8 mouse cellular contexts compared by ENCODE assay signal in genomic region chr1:135283826-135284291, GRCm38 (mm10). TPM values are rescaled to one million over a fixed set of nuclear protein-coding genes. Genes with fewer than 3 reads are reported as not detected.
A peak's percentile ranks its signal among the peaks of the same experiment; 100 is the strongest.
DNase-seq lines count a peak whose midpoint lies in the region; ATAC-seq and TF ChIP-seq lines count a peak whose summit lies in the region.

TSS of gene Rnpep (minus strand) at chr1:135284084.

- peak within 1 kb of the TSS; percentile 95 for H3K27ac ChIP-seq in embryonic facial prominence, embryonic 10.5 days (replicated peaks)
- H3K27ac ChIP-seq in intestine, postnatal 0 days (ENCODE audit: low read depth, low read length), result peak within 1 kb of the TSS; percentile 99
- peak within 1 kb of the TSS; percentile 94 for H3K27ac ChIP-seq in midbrain, embryonic 10.5 days (replicated peaks)

- 0 out of 2 replicates have a peak, but pooled peaks have one; percentile 24 for TF ChIP-seq CTCF in intestine, postnatal 0 days (IDR thresholded peaks at IDR 0.05; ENCODE audit: low read depth)

- H3K9me3 ChIP-seq in embryonic facial prominence, embryonic 10.5 days, result no peaks in the 10 kb centered on the region
- H3K9me3 ChIP-seq in intestine, postnatal 0 days (ENCODE audit: control insufficient read depth), result no peaks in the 10 kb centered on the region
- H3K9me3 ChIP-seq in midbrain, embryonic 10.5 days (replicated peaks), result no peaks in the 10 kb centered on the region

- peaks cover 25% of the 10 kb centered on the region for H3K36me3 ChIP-seq in embryonic facial prominence, embryonic 10.5 days (replicated peaks)
- peaks cover 7% of the 10 kb centered on the region; the same call in 1 of the 2 replicates for H3K36me3 ChIP-seq in intestine, postnatal 0 days (ENCODE audit: control insufficient read depth, insufficient read depth)
- peaks cover 15% of the 10 kb centered on the region; the same call in 1 of the 2 replicates for H3K36me3 ChIP-seq in midbrain, embryonic 10.5 days

- H3K27me3 ChIP-seq in embryonic facial prominence, embryonic 10.5 days (replicated peaks; ENCODE audit: low read depth, poor library complexity, severe bottlenecking), result no peaks in the 10 kb centered on the region
- no peaks in the 10 kb centered on the region for H3K27me3 ChIP-seq in intestine, postnatal 0 days (replicated peaks; ENCODE audit: control insufficient read depth, insufficient read depth, low read length)
- H3K27me3 ChIP-seq in midbrain, embryonic 10.5 days (ENCODE audit: low read depth, poor library complexity, severe bottlenecking), result no peaks in the 10 kb centered on the region

- peak within 1 kb of the TSS; percentile 85 for H3K4me3 ChIP-seq in embryonic facial prominence, embryonic 10.5 days
- H3K4me3 ChIP-seq in intestine, postnatal 0 days (ENCODE audit: low read depth, low read length), result peak within 1 kb of the TSS; percentile 83
- peak within 1 kb of the TSS; percentile 88 for H3K4me3 ChIP-seq in midbrain, embryonic 10.5 days

- peaks cover 20% of the 10 kb centered on the region for H3K4me1 ChIP-seq in embryonic facial prominence, embryonic 10.5 days
- H3K4me1 ChIP-seq in intestine, postnatal 0 days (replicated peaks; ENCODE audit: control insufficient read depth, insufficient read depth, low read length), result no peaks in the 10 kb centered on the region
- peaks cover 26% of the 10 kb centered on the region for H3K4me1 ChIP-seq in midbrain, embryonic 10.5 days

- intact Hi-C loops in left cerebral cortex, postnatal 36 days (cut with DNase I), result loop anchor here (5.0 kb wide), 1 partner anchor 83 kb away; no protein-coding TSS in a partner anchor

- peak; percentile 58 for ATAC-seq in intestine, postnatal 0 days

- H3K9ac ChIP-seq in intestine, postnatal 0 days (ENCODE audit: low read depth, low read length), result peak within 1 kb of the TSS; percentile 96

- H3K4me2 ChIP-seq in intestine, postnatal 0 days (replicated peaks; ENCODE audit: low read depth), result peak within 1 kb of the TSS; percentile 82

- DNase-seq in urinary bladder, adult 18-20 months (ENCODE audit: low spot score in 2 of 2), result peak; percentile 56 to 82
- DNase-seq in urinary bladder, postnatal 10 days (ENCODE audit: low spot score), result no peak
- DNase-seq in embryonic facial prominence, embryonic 10.5 days (ENCODE audit: low spot score), result peak; percentile 85
- DNase-seq in gonadal fat pad, adult 2 months (ENCODE audit: low read depth), result no peak
- peak; percentile 80 to 85 for DNase-seq in left cerebral cortex, postnatal 36 days (ENCODE audit: low spot score in 2 of 2)
- peak; percentile 84 for DNase-seq in midbrain, embryonic 10.5 days (ENCODE audit: low spot score)
- DNase-seq in right cerebral cortex, postnatal 4 days, result peak; percentile 71

- under 1% methylated on average over 39 of the region's 39 CpGs for WGBS in embryonic facial prominence, embryonic 10.5 days
- under 1% methylated on average over 39 of the region's 39 CpGs for WGBS in intestine, postnatal 0 days
- WGBS in midbrain, embryonic 10.5 days, result under 1% methylated on average over 39 of the region's 39 CpGs

RNA-seq across cellular contexts. Expression of gene Rnpep, which starts in this region (rescaled TPM):
- polyA plus RNA-seq in embryonic facial prominence, embryonic 10.5 days (2016; fragmentation: Nextera tagmentation; extraction: Ambion mirVana), result 97.1 and 100 TPM in 2 replicates
- 50.6 and 70.7 TPM in 2 replicates for polyA plus RNA-seq in gonadal fat pad, adult 2 months (2012; rRNA removed)
- polyA plus RNA-seq in intestine, postnatal 0 days (2015; fragmentation: Nextera tagmentation; extraction: Ambion mirVana), result 136 and 141 TPM in 2 replicates
- 10 to 100 TPM; 48.2 to 64.4 TPM for total RNA-seq in left cerebral cortex, postnatal 36 days (2021)
- polyA plus RNA-seq in midbrain, embryonic 10.5 days (2016; fragmentation: Nextera tagmentation; extraction: Ambion mirVana), result 94.7 and 97.5 TPM in 2 replicates

Comparison
In these comparisons a context has a peak if more than half of its experiments do, and no peak if none do; other contexts are left out.
1. DNase-seq: peak in urinary bladder, adult 18-20 months (2 of 2), embryonic facial prominence, embryonic 10.5 days (single experiment), left cerebral cortex, postnatal 36 days (2 of 2), midbrain, embryonic 10.5 days (single experiment) and right cerebral cortex, postnatal 4 days (single experiment); none in urinary bladder, postnatal 10 days (single experiment) and gonadal fat pad, adult 2 months (single experiment).
2. Peak in every context shown above with its lines, with median percentiles within 50 percentile points of each other: H3K27ac ChIP-seq and H3K4me3 ChIP-seq.